Mouse (Mus musculus) myocyte (in vitro differentiated cells): ENCODE measurements around the gene Dhx15. TPM values are rescaled to one million over a fixed set of nuclear protein-coding genes. Genes with fewer than 3 reads are reported as not detected.

Experiments
- H3K27me3 ChIP-seq: one replicate; pipeline ENCODE4 v1.6.1; 2011; ENCODE audit not compliant: control insufficient read depth, insufficient read depth, insufficient read length
- H3K36me3 ChIP-seq: one replicate; pipeline ENCODE4 v1.6.1; 2011; ENCODE audit not compliant: control insufficient read depth, insufficient read depth
- H3K4me2 ChIP-seq: one replicate; pipeline ENCODE4 v1.6.1; 2011; ENCODE audit warnings: low read depth, control low read depth
- H3K4me3 ChIP-seq: one replicate; pipeline ENCODE4 v1.5.1; 2011; ENCODE audit warnings: mild to moderate bottlenecking, control low read depth, moderate library complexity
- H3K79me2 ChIP-seq: one replicate; pipeline ENCODE4 v1.6.1; 2011; ENCODE audit not compliant: control insufficient read depth, insufficient read depth
- H3ac ChIP-seq: one replicate; pipeline ENCODE4 v1.6.1; 2011; ENCODE audit not compliant: control insufficient read depth, insufficient read length
- CEBPB ChIP-seq: IDR thresholded peaks from 2 replicates; pipeline ENCODE4 v1.6.1; 2011; ENCODE audit warnings: mild to moderate bottlenecking, moderate library complexity; ENCODE audit not compliant: poor library complexity, insufficient read depth, severe bottlenecking
- E2F4 ChIP-seq: IDR thresholded peaks from one replicate; pipeline ENCODE4 v1.6.1; 2011; ENCODE audit warnings: mild to moderate bottlenecking, control low read depth, moderate library complexity; ENCODE audit not compliant: insufficient read depth
- MAX ChIP-seq: IDR thresholded peaks from one replicate; pipeline ENCODE4 v1.6.1; 2011; ENCODE audit warnings: low read depth, mild to moderate bottlenecking, control low read depth
- MYOD1 ChIP-seq, 3 experiments: IDR thresholded peaks; one replicate each; pipeline ENCODE4 v1.6.1; 2011; ENCODE audit warnings: control low read depth in 2 of 3, low read depth in 2 of 3, mild to moderate bottlenecking in 2 of 3, moderate library complexity in 1 of 3; ENCODE audit not compliant: insufficient read length in 2 of 3, control insufficient read depth in 1 of 3
- MYOG ChIP-seq, 3 experiments: IDR thresholded peaks; one replicate each; pipeline ENCODE4 v1.6.1; 2011; ENCODE audit warnings: control low read depth in 2 of 3, low read depth in 2 of 3, mild to moderate bottlenecking in 2 of 3; ENCODE audit not compliant: insufficient read length in 2 of 3, control insufficient read depth in 1 of 3, insufficient read depth in 1 of 3
- POLR2A ChIP-seq: IDR thresholded peaks from one replicate; pipeline ENCODE4 v1.6.1; 2011; ENCODE audit warnings: low read depth, mild to moderate bottlenecking, control low read depth, moderate library complexity; ENCODE audit not compliant: insufficient read length
- POLR2AphosphoS2 ChIP-seq: IDR thresholded peaks from one replicate; pipeline ENCODE4 v1.6.1; 2011; ENCODE audit warnings: low read depth, control low read depth; ENCODE audit not compliant: insufficient read length
- REST ChIP-seq: IDR thresholded peaks from one replicate; pipeline ENCODE4 v1.6.1; 2011; ENCODE audit warnings: mild to moderate bottlenecking, control low read depth, moderate library complexity; ENCODE audit not compliant: insufficient read depth, insufficient read length
- SRF ChIP-seq: IDR thresholded peaks from one replicate; pipeline ENCODE4 v1.6.1; 2011; ENCODE audit warnings: low read depth; ENCODE audit not compliant: control insufficient read depth, insufficient read length
- TCF12 ChIP-seq: IDR thresholded peaks from one replicate; pipeline ENCODE4 v1.6.1; 2011; ENCODE audit warnings: mild to moderate bottlenecking, control low read depth; ENCODE audit not compliant: poor library complexity, insufficient read depth, severe bottlenecking
- TCF3 ChIP-seq: IDR thresholded peaks from one replicate; pipeline ENCODE4 v1.6.1; 2011; ENCODE audit warnings: low read depth, control low read depth; ENCODE audit not compliant: insufficient read length
- USF1 ChIP-seq: IDR thresholded peaks from one replicate; pipeline ENCODE4 v1.6.1; 2011; ENCODE audit warnings: low read depth, mild to moderate bottlenecking, control low read depth, moderate library complexity
- polyA plus RNA-seq: library from polyadenylated mRNA; unstranded; fragments of >200 nt; fragmentation: generic; extraction: Trizol; gene quantifications from one replicate; pipeline ENCODE4 v1.2.1, GENCODE M21; 2012; ENCODE audit warnings: missing spikeins

Gene Dhx15
- polyA plus RNA-seq, 1 experiment, result 39.0 TPM

DNA sequence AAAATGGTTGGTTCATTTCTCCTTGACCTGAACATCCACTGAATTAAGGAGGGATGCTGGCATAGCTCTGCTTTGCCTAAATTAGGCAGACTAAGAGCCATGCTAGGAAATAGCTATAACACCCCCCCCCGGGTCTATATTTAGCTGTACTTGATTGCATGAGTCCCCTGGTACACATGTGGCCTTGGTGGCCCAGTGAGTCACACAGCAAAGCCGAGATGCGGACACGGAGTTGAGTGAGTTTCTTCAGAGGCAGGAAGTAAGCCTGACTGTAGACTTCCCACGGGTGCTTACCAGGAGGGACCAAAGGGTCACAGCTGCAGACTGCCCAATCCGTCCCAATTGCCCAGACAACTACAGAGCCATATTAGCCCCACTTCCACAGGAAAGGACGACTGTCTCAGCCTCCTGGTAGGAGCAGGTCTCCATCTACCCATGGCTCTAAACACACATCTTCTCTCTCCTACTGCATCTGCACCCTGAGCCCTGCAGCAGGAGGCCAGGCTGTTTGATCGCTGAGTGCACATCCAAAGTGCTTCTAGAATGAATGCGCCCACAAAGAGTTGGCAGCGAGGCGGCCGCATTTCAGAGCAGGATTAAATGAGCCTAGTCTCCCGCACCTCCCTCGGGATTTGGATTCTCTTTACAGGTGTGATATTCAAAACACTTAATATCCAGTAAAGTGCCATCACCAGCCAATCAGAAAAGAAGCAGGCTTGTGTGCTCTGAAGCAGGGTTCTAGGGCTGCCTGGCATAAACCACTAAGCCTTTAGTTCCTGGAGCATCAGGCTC lies 29.9 kb upstream of the Dhx15 start:
- TF ChIP-seq E2F4 (no peak), MYOG (IDR thresholded peaks at IDR 0.05; ENCODE audit: control insufficient read depth in 1 of 3, insufficient read depth in 1 of 3, insufficient read length in 2 of 3, low read depth in 2 of 3) (peak in 1 of 3 experiments; percentile 3), USF1 (no peak), TCF3 (no peak), REST (no peak), MYOD1 (IDR thresholded peaks at IDR 0.05; ENCODE audit: control insufficient read depth in 1 of 3, insufficient read length in 2 of 3, low read depth in 2 of 3) (peak in 1 of 3 experiments; percentile 42), POLR2AphosphoS2 (no peak)
- no peaks in the 10 kb centered on the region for H3K27me3 ChIP-seq
- H3K79me2 ChIP-seq, result no peaks in the 10 kb centered on the region
- no peaks in the 10 kb centered on the region for H3K36me3 ChIP-seq
- H3ac ChIP-seq, result no peak overlapping the region
- no peak overlapping the region for H3K4me2 ChIP-seq
- H3K4me3 ChIP-seq, result no peak overlapping the region

DNA sequence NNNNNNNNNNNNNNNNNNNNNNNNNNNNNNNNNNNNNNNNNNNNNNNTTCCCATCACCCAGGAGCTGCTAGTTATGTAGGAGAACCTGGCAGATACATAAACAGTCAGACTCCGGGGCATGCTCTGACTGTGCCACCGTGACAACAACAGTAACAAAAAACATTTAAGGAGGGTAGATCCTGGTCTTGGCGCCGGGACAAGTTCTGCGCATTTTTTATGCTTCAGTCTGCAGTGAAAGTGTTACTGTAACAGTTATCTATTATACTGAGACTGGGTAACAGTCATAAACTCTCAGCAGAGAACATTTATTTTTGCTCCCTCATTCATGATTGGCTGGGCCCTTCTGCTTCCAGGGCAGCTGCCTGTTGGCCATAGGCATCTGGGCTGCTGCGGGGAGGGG lies 27.9 kb upstream of the Dhx15 start:
- no peak overlapping the region for H3ac ChIP-seq
- no peak for TF ChIP-seq MAX
- TF ChIP-seq POLR2A, result no peak
- TF ChIP-seq MYOG (IDR thresholded peaks at IDR 0.05; ENCODE audit: control insufficient read depth in 1 of 3, insufficient read depth in 1 of 3, insufficient read length in 2 of 3, low read depth in 2 of 3), result no peak
- no peak for TF ChIP-seq SRF
- TF ChIP-seq E2F4, result no peak
- no peak for TF ChIP-seq CEBPB
- no peak for TF ChIP-seq USF1
- TF ChIP-seq POLR2AphosphoS2, result no peak
- TF ChIP-seq MYOD1 (IDR thresholded peaks at IDR 0.05; ENCODE audit: control insufficient read depth in 1 of 3, insufficient read length in 2 of 3, low read depth in 2 of 3), result no peak
- no peak for TF ChIP-seq TCF3
- no peak for TF ChIP-seq REST
- TF ChIP-seq TCF12, result no peak
- no peaks in the 10 kb centered on the region for H3K27me3 ChIP-seq

DNA sequence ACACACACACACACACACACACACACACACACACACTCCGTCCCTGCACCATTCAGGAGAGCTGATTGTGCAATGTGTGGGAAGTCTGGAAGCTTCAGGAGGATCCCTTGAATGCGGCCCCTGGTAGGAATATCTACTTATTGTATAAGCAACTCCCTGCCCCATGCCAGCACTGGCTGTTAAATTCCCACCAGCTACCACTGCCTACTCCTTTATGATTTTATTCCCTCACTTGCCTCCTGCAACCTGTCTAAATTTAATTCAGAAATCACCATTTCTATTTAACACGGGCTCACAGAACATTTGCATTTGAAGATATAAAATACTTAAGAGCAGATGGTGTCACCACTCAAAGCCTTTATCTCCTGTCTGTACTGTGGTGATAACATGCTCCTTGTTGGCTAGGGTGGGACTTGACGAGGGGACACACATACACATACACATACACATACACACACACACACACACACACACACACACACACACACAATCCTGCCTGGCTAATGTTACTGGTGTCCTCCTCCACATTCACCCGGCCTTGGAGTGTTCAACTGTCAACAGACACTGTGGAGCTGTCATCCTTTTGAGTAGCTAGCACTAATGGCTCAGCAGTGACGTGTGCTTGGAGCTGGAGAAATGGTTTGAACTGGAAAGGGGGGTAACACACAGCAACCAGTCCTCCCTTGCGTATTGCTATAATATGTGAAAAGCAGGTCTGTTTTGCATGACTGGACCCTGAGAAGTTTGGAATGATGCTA lies 23.0 kb upstream of the Dhx15 start:
- Histone ChIP-seq H3K79me2 (no peaks in the 10 kb centered on the region), H3K4me2 (no peak overlapping the region), H3ac (no peak overlapping the region), H3K36me3 (no peaks in the 10 kb centered on the region), H3K4me3 (no peak overlapping the region), H3K27me3 (no peaks in the 10 kb centered on the region)
- TF ChIP-seq POLR2AphosphoS2 (no peak), MYOD1 (IDR thresholded peaks at IDR 0.05; ENCODE audit: control insufficient read depth in 1 of 3, insufficient read length in 2 of 3, low read depth in 2 of 3) (no peak), E2F4 (no peak), SRF (no peak), TCF12 (no peak)

More for the DNA sequence above, 27.9 kb upstream of the Dhx15 start:
- no peaks in the 10 kb centered on the region for H3K36me3 ChIP-seq
- no peak overlapping the region for H3K4me3 ChIP-seq
- H3K4me2 ChIP-seq, result no peak overlapping the region
- no peaks in the 10 kb centered on the region for H3K79me2 ChIP-seq

DNA sequence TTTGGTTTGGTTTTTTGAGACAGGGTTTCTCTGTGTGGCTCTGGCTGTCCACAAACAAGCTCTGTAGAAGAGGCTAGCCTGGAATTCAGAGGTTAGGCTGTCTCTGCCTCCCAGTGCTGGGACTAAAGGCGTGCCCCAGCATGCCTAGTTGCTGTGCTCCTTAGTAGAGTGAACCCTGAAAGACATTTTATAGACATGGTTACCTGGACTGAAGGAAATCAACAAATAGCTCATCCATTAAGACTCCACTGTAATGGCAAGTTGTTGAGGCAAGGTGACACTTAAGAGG lies 810 bp upstream of the Dhx15 start:
- no peak for TF ChIP-seq MYOG (IDR thresholded peaks at IDR 0.05; ENCODE audit: control insufficient read depth in 1 of 3, insufficient read depth in 1 of 3, insufficient read length in 2 of 3, low read depth in 2 of 3)
- no peak for TF ChIP-seq REST
- no peak for TF ChIP-seq TCF3
- TF ChIP-seq SRF, result no peak
- Histone ChIP-seq H3K36me3 (no peaks in the 10 kb centered on the region), H3K4me2 (peak overlapping the region; percentile 91), H3K4me3 (peak overlapping the region; percentile 83), H3K79me2 (peaks cover 37% of the 10 kb centered on the region), H3K27me3 (no peaks in the 10 kb centered on the region), H3ac (no peak overlapping the region)

DNA sequence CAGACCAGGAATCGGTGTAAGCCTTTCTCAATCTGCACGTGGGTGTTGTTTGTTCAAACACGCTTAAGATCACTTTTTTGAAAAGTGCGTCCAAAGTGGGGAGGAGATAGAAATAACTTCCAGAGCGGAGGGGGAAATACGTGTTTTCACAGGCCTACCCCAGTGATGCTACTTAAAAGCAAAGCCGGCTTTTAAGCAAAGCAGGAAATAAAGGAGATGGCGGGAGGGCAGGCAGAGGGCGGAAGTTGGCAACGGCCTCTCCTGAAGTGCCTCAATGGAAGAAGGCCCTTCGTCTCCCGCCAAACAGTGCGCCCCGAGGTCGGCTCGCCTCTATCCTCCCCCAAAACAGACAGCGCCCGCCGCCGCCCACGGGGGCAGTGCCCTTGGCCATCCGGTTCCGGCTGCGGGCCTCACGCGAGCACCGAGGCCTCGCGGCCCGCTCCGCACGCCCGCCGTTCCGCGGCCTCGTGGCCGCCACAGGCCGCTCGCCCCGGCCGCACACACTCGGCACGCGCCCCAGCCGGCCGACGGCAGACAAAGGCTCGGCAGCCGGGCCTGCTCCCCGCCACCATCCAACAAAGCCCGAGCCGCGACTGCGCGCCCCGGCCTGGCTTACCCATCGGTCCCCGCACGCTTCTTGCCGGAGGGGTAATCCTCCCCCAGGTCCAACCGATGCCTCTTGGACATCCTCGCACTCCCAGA lies 499 bp downstream of the Dhx15 start:
- peak overlapping the region; percentile 89 for H3K4me2 ChIP-seq
- no peaks in the 10 kb centered on the region for H3K27me3 ChIP-seq
- TF ChIP-seq TCF12 (no peak), MYOG (IDR thresholded peaks at IDR 0.05; ENCODE audit: control insufficient read depth in 1 of 3, insufficient read depth in 1 of 3, insufficient read length in 2 of 3, low read depth in 2 of 3) (no peak)
- H3K36me3 ChIP-seq, result no peaks in the 10 kb centered on the region
- H3K79me2 ChIP-seq, result peaks cover 50% of the 10 kb centered on the region
- peak overlapping the region; percentile 83 for H3K4me3 ChIP-seq
- H3ac ChIP-seq, result peak overlapping the region; percentile 71
